Mouse (Mus musculus) layer of hippocampus, postnatal 36 days (tissue): ENCODE results near the gene Agmat. TPM values are rescaled to one million over a fixed set of nuclear protein-coding genes. Genes with fewer than 3 reads are reported as not detected.
A peak's percentile ranks its signal among the peaks of the same experiment; 100 is the strongest.
"Not testable (repeated sequence)": the region's sequence is repeated elsewhere in the genome, so short reads cannot be mapped to it uniquely, and the experiment has no call there.

Experiments used
- DNase-seq, 2 experiments: peaks; one replicate each; pipeline ENCODE4 v3.0.0; 2022
- total RNA-seq, 2 experiments: library from RNA; stranded (reverse); gene quantifications; 2 replicates each; pipeline ENCODE4 v1.2.3; 2021

Agmat gene
- total RNA-seq, 2 experiments from 2014 or later: 0.32 TPM; not detected in 1

- no peak for DNase-seq
Observed at GRCm38 (mm10) chr4:141736856-141737255, 9.6 kb upstream of the Agmat start.

- DNase-seq: no peak
Observed at GRCm38 (mm10) chr4:141738015-141738414, 8.5 kb upstream of the Agmat start.

- no peak for DNase-seq
Observed at GRCm38 (mm10) chr4:141741856-141742255, 4.6 kb upstream of the Agmat start.

GRCm38 (mm10) chr4:141742381-141742780 lies 4.1 kb upstream of the Agmat start:
- no peak for DNase-seq

GRCm38 (mm10) chr4:141749557-141749956 lies 3.1 kb downstream of the Agmat start:
- no peak for DNase-seq

- DNase-seq: no peak
Observed at GRCm38 (mm10) chr4:141750826-141751225, 4.4 kb downstream of the Agmat start.

GRCm38 (mm10) chr4:141751419-141752075 lies 5.1 kb downstream of the Agmat start:
- no peak for DNase-seq

GRCm38 (mm10) chr4:141752076-141752421 lies 5.6 kb downstream of the Agmat start:
- no peak for DNase-seq

GRCm38 (mm10) chr4:141755375-141755930 lies 9.0 kb downstream of the Agmat start:
- DNase-seq: no peak

GRCm38 (mm10) chr4:141757124-141757523 lies 10.7 kb downstream of the Agmat start:
- no peak for DNase-seq

GRCm38 (mm10) chr4:141758874-141759542 lies 12.5 kb downstream of the Agmat start:
- no peak for DNase-seq

GRCm38 (mm10) chr4:141760942-141761341 lies 14.5 kb downstream of the Agmat start:
- no peak for DNase-seq

GRCm38 (mm10) chr4:141762102-141762598 lies 15.7 kb downstream of the Agmat start:
- no peak for DNase-seq

- DNase-seq: no peak
Observed at GRCm38 (mm10) chr4:141763476-141763875, 17.0 kb downstream of the Agmat start.

GRCm38 (mm10) chr4:141765008-141765407 lies 18.5 kb downstream of the Agmat start:
- no peak for DNase-seq

GRCm38 (mm10) chr4:141766316-141766667 lies 19.8 kb downstream of the Agmat start:
- peak in 1 of 2 experiments; percentile 29 for DNase-seq

- DNase-seq: peak in 1 of 2 experiments; percentile 41
Observed at GRCm38 (mm10) chr4:141766668-141767352, 20.3 kb downstream of the Agmat start.

- peak; percentile 28 to 30 for DNase-seq
Observed at GRCm38 (mm10) chr4:141767353-141768036, 21.0 kb downstream of the Agmat start.

- DNase-seq: no peak
Observed at GRCm38 (mm10) chr4:141769501-141770160, 23.2 kb downstream of the Agmat start.

GRCm38 (mm10) chr4:141771823-141772222 lies 25.4 kb downstream of the Agmat start:
- DNase-seq: no peak

GRCm38 (mm10) chr4:141773019-141773418 lies 26.5 kb downstream of the Agmat start:
- not testable (repeated sequence) for DNase-seq

- peak; percentile 72 to 73 for DNase-seq
Observed at GRCm38 (mm10) chr4:141779828-141780227, 33.4 kb downstream of the Agmat start.
